Mouse (Mus musculus) hindbrain, embryonic 11.5 days (tissue): ENCODE results near the gene Srek1. TPM values are rescaled to one million over a fixed set of nuclear protein-coding genes. Genes with fewer than 3 reads are reported as not detected.

Experiments
- ATAC-seq: fragments of 200-750 bp; cut with Nextera tagmentation; 2 replicates; pipeline ENCODE4 v1.8.0; 2017; ENCODE audit warnings: mild to moderate bottlenecking, moderate TSS enrichment, moderate library complexity; ENCODE audit not compliant: low FRiP score
- DNase-seq: peaks from one replicate; pipeline ENCODE4 v3.0.0-alpha.2; 2015; ENCODE audit warnings: low spot score
- H3K27ac ChIP-seq: fragments of 300-500 bp; sonication (generic); 2 replicates; pipeline ENCODE4 v1.5.1; 2014; ENCODE audit warnings: mild to moderate bottlenecking, low read depth, low read length
- H3K27me3 ChIP-seq: fragments of 300-500 bp; sonication (generic); 2 replicates; pipeline ENCODE4 v1.6.1; 2014; ENCODE audit warnings: mild to moderate bottlenecking, low read length, moderate library complexity, mixed read lengths; ENCODE audit not compliant: control insufficient read depth, insufficient read depth
- H3K36me3 ChIP-seq: fragments of 300-500 bp; sonication (generic); 2 replicates; pipeline ENCODE4 v1.6.1; 2014; ENCODE audit warnings: mild to moderate bottlenecking, low read length, moderate library complexity, mixed read lengths; ENCODE audit not compliant: control insufficient read depth, insufficient read depth
- H3K4me1 ChIP-seq: fragments of 300-500 bp; sonication (generic); replicated peaks from 2 replicates; pipeline ENCODE4 v1.6.1; 2014; ENCODE audit warnings: low read length, mixed read lengths; ENCODE audit not compliant: control insufficient read depth, insufficient read depth
- H3K4me2 ChIP-seq: fragments of 300-500 bp; sonication (generic); replicated peaks from 2 replicates; pipeline ENCODE4 v1.6.1; 2014; ENCODE audit warnings: mild to moderate bottlenecking, low read depth, low read length
- H3K4me3 ChIP-seq: fragments of 300-500 bp; sonication (generic); 2 replicates; pipeline ENCODE4 v1.5.1; 2014; ENCODE audit warnings: low read depth, low read length
- H3K9ac ChIP-seq: fragments of 300-500 bp; sonication (generic); 2 replicates; pipeline ENCODE4 v1.6.1; 2014; ENCODE audit warnings: low read depth, low read length
- H3K9me3 ChIP-seq: fragments of 300-500 bp; sonication (generic); 2 replicates; pipeline ENCODE4 v1.6.1; 2016; ENCODE audit warnings: low read length; ENCODE audit not compliant: control insufficient read depth
- WGBS: fragments of 180-500 bp; shearing (Covaris S2); extraction: QIAGEN DNeasy Blood & Tissue Kit; methylation state at CpG from one replicate; pipeline ENCODE4 v1.1.7; 2014; 5-methylcytosine and 5-hydroxymethylcytosine counted together
- polyA plus RNA-seq: library from polyadenylated mRNA; unstranded; fragments of >200 nt; fragmentation: Nextera tagmentation; extraction: Ambion mirVana; gene quantifications from 2 replicates; pipeline ENCODE4 v1.2.1, GENCODE M21; 2014

Srek1 gene
- 101 and 136 TPM in 2 replicates for polyA plus RNA-seq

DNA sequence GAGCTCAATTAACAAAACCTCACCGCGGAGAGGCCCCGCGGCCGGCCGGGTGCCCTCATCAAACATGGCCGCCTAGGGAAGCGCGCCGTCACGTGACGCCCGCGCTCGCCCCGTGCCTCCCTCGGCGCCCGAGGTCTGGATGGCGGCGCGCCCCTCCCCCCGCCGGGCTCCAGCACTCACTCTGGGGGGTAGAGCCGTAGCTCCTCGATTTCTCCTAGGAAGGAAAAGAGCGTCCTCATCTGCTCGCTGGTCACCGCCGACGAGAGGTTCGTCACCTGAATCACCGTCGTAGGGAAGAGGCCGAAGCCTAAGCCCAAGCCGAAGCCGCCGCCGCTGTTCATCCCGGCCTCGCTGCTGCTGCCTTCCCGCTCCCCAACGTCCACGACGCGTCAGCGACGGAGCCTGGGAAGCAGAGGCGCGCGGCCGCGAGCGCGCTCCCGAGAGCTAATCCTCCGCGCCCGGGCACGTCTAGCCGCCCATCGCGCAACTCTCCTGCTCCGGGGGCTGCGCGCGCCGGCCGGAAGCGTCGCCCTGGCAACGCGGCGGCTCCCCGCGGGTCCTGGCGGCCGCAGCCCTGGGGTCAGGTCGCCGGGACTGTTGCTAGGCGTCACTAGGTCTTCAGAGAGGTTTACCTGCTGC lies at the start of gene Srek1:
Gene Srek1 (minus strand): TSS at position 490 of the 639 bp plus-strand sequence.
- Histone ChIP-seq H3K4me3 (peak within 1 kb of the TSS; percentile 66), H3K36me3 (no peaks in the 10 kb centered on the region), H3K27me3 (no peaks in the 10 kb centered on the region), H3K4me1 (no peaks in the 10 kb centered on the region), H3K9ac (peak within 1 kb of the TSS; percentile 90), H3K27ac (peak within 1 kb of the TSS; percentile 98), H3K9me3 (no peaks in the 10 kb centered on the region), H3K4me2 (peak within 1 kb of the TSS; percentile 47)
- DNase-seq (peak; percentile 99), ATAC-seq (peak; percentile 96)
- under 1% methylated on average over 81 of the region's 81 CpGs for WGBS

DNA sequence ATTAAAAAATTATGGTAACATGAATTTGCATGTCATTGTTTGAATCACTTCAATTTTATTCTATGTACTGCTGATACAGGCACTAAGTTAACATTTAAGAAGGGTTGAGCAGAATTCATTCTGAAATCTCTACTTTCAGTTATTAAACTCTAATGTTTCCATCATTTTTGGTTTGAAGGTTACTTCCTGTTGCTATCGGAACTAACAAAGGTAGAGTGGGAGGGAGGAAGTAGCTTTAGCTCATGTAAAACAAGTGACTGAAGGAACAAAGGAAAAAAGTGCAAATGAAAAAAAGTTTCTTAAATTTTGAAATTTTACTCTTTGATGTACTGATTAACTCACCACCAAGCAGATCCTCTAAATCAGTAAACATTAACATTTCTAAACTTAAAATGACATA lies 47.9 kb upstream of the Srek1 start:
- H3K4me3 ChIP-seq = no peak overlapping the region
- no peaks in the 10 kb centered on the region for H3K36me3 ChIP-seq
- no peaks in the 10 kb centered on the region for H3K9me3 ChIP-seq
- no peaks in the 10 kb centered on the region for H3K27me3 ChIP-seq
- 97% methylated on average over 1 of the region's 1 CpGs for WGBS
- no peak overlapping the region for H3K4me2 ChIP-seq
- H3K4me1 ChIP-seq = no peaks in the 10 kb centered on the region
- H3K27ac ChIP-seq = no peak overlapping the region
- DNase-seq = no peak
- H3K9ac ChIP-seq = no peak overlapping the region
- ATAC-seq = no peak

DNA sequence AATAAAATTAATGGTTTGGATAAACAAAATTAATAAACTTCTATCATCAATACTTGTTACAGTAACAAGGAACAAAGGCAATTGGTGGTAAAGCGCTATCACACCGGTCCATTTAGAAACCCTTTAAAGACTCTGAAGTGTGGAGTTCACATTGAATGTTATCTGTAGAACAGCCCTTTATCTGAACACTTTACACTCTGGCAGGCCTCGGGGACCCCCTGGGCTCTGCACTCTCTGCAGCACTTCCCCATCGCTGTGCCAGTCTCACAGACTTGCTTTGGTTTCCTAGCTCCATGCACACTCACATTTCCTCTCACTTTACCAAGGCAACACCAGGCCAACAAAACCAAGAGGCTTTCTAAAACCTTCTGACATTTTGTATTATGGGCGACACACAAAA lies 45.0 kb upstream of the Srek1 start:
- 84% methylated on average over 5 of the region's 5 CpGs for WGBS

DNA sequence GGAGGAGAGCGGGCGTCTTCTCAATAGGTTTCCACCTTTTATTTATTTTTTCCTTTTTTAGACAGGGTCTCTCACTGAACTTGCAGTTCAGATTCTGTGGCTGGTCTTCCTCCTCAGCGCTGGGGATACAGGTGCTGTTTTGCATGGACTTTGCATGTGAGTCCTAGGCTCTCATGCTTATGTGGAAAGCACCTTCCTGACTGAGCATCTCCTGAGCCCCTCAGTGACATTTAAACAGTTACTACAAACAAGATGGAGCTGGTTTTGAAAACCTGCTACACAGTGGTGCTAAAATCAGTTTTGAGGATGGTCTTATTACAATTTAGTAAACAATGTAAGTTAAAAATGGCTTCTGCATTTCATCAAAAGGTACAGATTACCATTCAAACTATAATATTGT lies 43.5 kb upstream of the Srek1 start:
- no peak for DNase-seq
- H3K27ac ChIP-seq = no peak overlapping the region
- H3K9ac ChIP-seq = no peak overlapping the region
- no peaks in the 10 kb centered on the region for H3K36me3 ChIP-seq
- no peak for ATAC-seq
- H3K9me3 ChIP-seq = no peaks in the 10 kb centered on the region
- H3K4me1 ChIP-seq = no peaks in the 10 kb centered on the region
- H3K4me2 ChIP-seq = no peak overlapping the region
- no peaks in the 10 kb centered on the region for H3K27me3 ChIP-seq
- H3K4me3 ChIP-seq = no peak overlapping the region
- 86% methylated on average over 3 of the region's 3 CpGs for WGBS

More for the DNA sequence above, 45.0 kb upstream of the Srek1 start:
- Histone ChIP-seq H3K36me3 (no peaks in the 10 kb centered on the region), H3K27ac (no peak overlapping the region), H3K4me2 (no peak overlapping the region), H3K9ac (no peak overlapping the region), H3K27me3 (no peaks in the 10 kb centered on the region), H3K4me3 (no peak overlapping the region), H3K9me3 (no peaks in the 10 kb centered on the region), H3K4me1 (no peaks in the 10 kb centered on the region)
- DNase-seq (no peak), ATAC-seq (no peak)

DNA sequence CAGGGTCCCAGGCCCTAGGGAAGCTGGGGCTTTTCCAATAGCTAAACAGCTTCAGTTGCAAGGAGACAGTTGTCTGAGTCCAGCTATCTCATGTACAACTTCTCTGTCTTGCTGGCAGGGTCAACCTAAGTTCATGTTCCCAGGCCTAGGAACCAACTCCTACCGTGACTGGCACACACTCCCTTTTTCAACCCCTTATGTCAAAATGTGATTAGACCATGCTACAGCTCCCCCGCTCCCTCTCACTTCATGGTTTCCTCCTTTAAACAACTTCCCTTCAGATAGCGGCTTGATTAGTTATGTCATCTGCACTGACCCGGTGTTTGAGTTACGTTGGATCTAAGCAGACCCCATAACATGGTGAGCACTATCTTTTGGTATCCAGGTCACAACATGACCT lies 33.1 kb upstream of the Srek1 start:
- H3K4me1 ChIP-seq = no peaks in the 10 kb centered on the region; the same call in 1 of the 2 replicates
- no peak overlapping the region for H3K27ac ChIP-seq
- DNase-seq (no peak), ATAC-seq (no peak)
- no peak overlapping the region for H3K4me2 ChIP-seq
- H3K27me3 ChIP-seq = no peaks in the 10 kb centered on the region
- 89% methylated on average over 5 of the region's 5 CpGs for WGBS
- no peak overlapping the region for H3K9ac ChIP-seq
- H3K4me3 ChIP-seq = no peak overlapping the region
- H3K9me3 ChIP-seq = no peaks in the 10 kb centered on the region
- no peaks in the 10 kb centered on the region for H3K36me3 ChIP-seq

DNA sequence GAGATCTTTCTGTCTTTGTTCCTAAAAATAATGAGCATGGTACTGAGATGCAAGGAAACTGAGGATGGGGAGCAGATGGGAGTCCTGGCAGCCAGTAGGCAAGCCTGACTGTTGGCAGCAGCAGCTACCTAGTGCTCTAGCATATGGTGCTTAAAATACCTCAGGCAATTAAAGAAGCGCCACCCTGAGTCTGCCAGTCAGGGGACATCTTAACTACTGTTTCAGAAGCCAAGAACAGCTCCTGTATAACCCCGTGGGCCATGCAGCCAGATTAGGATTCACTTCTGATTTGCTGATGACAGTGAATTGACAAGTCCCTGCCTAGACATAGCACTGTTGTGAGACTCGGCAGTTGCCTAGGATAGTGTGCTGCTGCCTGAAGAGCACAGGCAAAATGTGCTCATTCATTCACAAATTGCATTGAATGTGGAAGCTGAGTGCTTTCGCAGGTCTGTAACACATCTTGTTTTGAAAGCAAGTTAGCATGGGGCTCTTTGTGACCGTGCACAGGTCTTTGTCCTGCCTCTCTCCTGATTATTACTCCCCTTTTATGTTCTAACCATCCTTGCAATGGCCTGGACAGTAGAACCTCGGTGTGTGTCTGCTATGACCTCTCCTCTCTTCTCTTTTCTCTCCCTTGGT lies 31.9 kb upstream of the Srek1 start:
- peak; percentile 10 for DNase-seq
- WGBS = 43% methylated on average over 6 of the region's 6 CpGs
- Histone ChIP-seq H3K27ac (no peak overlapping the region), H3K27me3 (no peaks in the 10 kb centered on the region), H3K4me1 (no peaks in the 10 kb centered on the region; the same call in 1 of the 2 replicates), H3K4me2 (no peak overlapping the region), H3K36me3 (no peaks in the 10 kb centered on the region), H3K4me3 (no peak overlapping the region), H3K9ac (no peak overlapping the region), H3K9me3 (no peaks in the 10 kb centered on the region)
- ATAC-seq = peak; percentile 45

DNA sequence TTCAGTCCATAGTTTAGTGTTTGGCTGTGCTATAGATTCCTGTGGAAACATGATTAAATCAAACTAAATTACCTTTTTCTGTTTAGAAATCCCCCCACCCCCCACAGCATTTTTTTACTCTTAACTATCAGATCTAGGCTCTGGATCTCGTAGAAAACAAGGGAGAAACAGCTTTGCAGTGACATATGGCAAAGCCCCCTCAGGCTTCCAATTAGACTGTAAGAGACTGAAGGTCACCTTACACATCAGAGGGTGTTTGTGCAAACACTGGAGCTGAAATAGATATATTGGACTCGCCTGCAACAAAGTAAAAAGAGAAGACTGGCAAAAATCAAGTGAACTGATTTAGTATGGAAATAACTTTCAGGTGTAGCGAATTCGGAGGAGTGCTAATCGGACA lies 29.3 kb upstream of the Srek1 start:
- H3K9me3 ChIP-seq = no peaks in the 10 kb centered on the region
- H3K27ac ChIP-seq = no peak overlapping the region
- no peaks in the 10 kb centered on the region for H3K36me3 ChIP-seq
- no peak overlapping the region for H3K9ac ChIP-seq
- H3K4me3 ChIP-seq = no peak overlapping the region
- DNase-seq (no peak), ATAC-seq (no peak)
- H3K4me1 ChIP-seq = no peaks in the 10 kb centered on the region; the same call in 1 of the 2 replicates
- WGBS = 79% methylated on average over 5 of the region's 5 CpGs
- no peak overlapping the region for H3K4me2 ChIP-seq
- no peaks in the 10 kb centered on the region for H3K27me3 ChIP-seq

DNA sequence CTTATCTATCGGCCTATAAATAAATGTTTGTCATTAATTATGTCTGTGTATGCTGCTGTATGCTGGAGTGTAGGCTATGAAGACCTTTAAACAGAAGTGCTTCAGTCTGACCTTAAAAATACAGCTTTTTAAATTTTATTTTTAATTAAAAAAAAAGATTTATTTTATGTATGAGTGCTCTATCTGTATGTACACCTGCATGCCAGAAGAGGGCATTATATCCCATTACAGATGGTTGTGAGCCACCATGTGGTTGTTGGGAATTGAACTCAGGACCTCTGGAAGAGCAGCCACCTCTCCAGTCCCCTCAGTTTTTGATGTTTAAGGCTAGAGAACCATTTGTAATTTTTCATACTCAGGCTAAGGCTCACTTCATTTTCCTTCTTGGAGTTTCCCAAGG lies 26.6 kb upstream of the Srek1 start:
- H3K4me2 ChIP-seq = no peak overlapping the region
- no peaks in the 10 kb centered on the region for H3K9me3 ChIP-seq
- no peak overlapping the region for H3K27ac ChIP-seq
- H3K4me1 ChIP-seq = no peaks in the 10 kb centered on the region
- 95% methylated on average over 1 of the region's 1 CpGs for WGBS
- DNase-seq = no peak
- no peak for ATAC-seq
- no peak overlapping the region for H3K9ac ChIP-seq
- H3K36me3 ChIP-seq = no peaks in the 10 kb centered on the region
- no peak overlapping the region for H3K4me3 ChIP-seq
- H3K27me3 ChIP-seq = no peaks in the 10 kb centered on the region
